Mouse (Mus musculus): Measurements from ENCODE around the gene Cxcr5. TPM values are rescaled to one million over a fixed set of nuclear protein-coding genes. Genes with fewer than 3 reads are reported as not detected.
A peak's percentile ranks its signal among the peaks of the same experiment; 100 is the strongest.

Cxcr5 gene
- polyA plus RNA-seq, 1 experiment from 2014 or later: not detected

- H3K27ac ChIP-seq (ENCODE audit: low read depth, low read length): no peak overlapping the region
- 73% methylated on average over 6 of the region's 6 CpGs for WGBS
Measured at GRCm38 (mm10) chr9:44602766-44603165, 41.1 kb upstream of the Cxcr5 start.

GRCm38 (mm10) chr9:44600801-44601200 lies 39.1 kb upstream of the Cxcr5 start:
- Histone ChIP-seq H3K36me3 (ENCODE audit: control insufficient read depth, insufficient read depth, low read length) (no peaks in the 10 kb centered on the region), H3K4me2 (ENCODE audit: low read length) (no peak overlapping the region), H3K9me3 (ENCODE audit: control insufficient read depth, low read length) (no peaks in the 10 kb centered on the region), H3K4me1 (ENCODE audit: control insufficient read depth, insufficient read depth, low read depth, low read length) (peaks cover 17% of the 10 kb centered on the region), H3K4me3 (ENCODE audit: low read length) (no peak overlapping the region), H3K27me3 (replicated peaks; ENCODE audit: control insufficient read depth, insufficient read depth, low read length) (no peaks in the 10 kb centered on the region), H3K9ac (ENCODE audit: low read depth, low read length) (no peak overlapping the region), H3K27ac (ENCODE audit: low read depth, low read length) (no peak overlapping the region)
- no peak for ATAC-seq
- WGBS: 85% methylated on average over 6 of the region's 6 CpGs

More at GRCm38 (mm10) chr9:44602766-44603165, 41.1 kb upstream of the Cxcr5 start:
- H3K4me1 ChIP-seq (ENCODE audit: control insufficient read depth, insufficient read depth, low read depth, low read length): peaks cover 28% of the 10 kb centered on the region
- H3K9ac ChIP-seq (ENCODE audit: low read depth, low read length): no peak overlapping the region
- peaks cover 4% of the 10 kb centered on the region; the same call in 1 of the 2 replicates for H3K36me3 ChIP-seq (ENCODE audit: control insufficient read depth, insufficient read depth, low read length)
- ATAC-seq: no peak
- H3K4me3 ChIP-seq (ENCODE audit: low read length): no peak overlapping the region
- H3K9me3 ChIP-seq (ENCODE audit: control insufficient read depth, low read length): no peaks in the 10 kb centered on the region
- H3K4me2 ChIP-seq (ENCODE audit: low read length): peak overlapping the region; percentile 89
- H3K27me3 ChIP-seq (replicated peaks; ENCODE audit: control insufficient read depth, insufficient read depth, low read length): no peaks in the 10 kb centered on the region

GRCm38 (mm10) chr9:44599616-44600015 lies 37.9 kb upstream of the Cxcr5 start:
- Histone ChIP-seq H3K36me3 (ENCODE audit: control insufficient read depth, insufficient read depth, low read length) (no peaks in the 10 kb centered on the region), H3K9me3 (ENCODE audit: control insufficient read depth, low read length) (no peaks in the 10 kb centered on the region), H3K4me1 (ENCODE audit: control insufficient read depth, insufficient read depth, low read depth, low read length) (peaks cover 17% of the 10 kb centered on the region), H3K4me2 (ENCODE audit: low read length) (no peak overlapping the region), H3K9ac (ENCODE audit: low read depth, low read length) (no peak overlapping the region), H3K27ac (ENCODE audit: low read depth, low read length) (no peak overlapping the region), H3K4me3 (ENCODE audit: low read length) (no peak overlapping the region), H3K27me3 (replicated peaks; ENCODE audit: control insufficient read depth, insufficient read depth, low read length) (no peaks in the 10 kb centered on the region)
- WGBS: 21% methylated on average over 4 of the region's 6 CpGs
- ATAC-seq: no peak

GRCm38 (mm10) chr9:44598899-44599495 lies 37.3 kb upstream of the Cxcr5 start:
- H3K36me3 ChIP-seq (ENCODE audit: control insufficient read depth, insufficient read depth, low read length): no peaks in the 10 kb centered on the region
- peak; percentile 54; the same call in 1 of the 2 replicates for ATAC-seq
- 3% methylated on average over 18 of the region's 18 CpGs for WGBS
- H3K27ac ChIP-seq (ENCODE audit: low read depth, low read length): peak overlapping the region; percentile 21; the same call in 1 of the 2 replicates
- peak overlapping the region; percentile 48 for H3K4me2 ChIP-seq (ENCODE audit: low read length)
- peaks cover 17% of the 10 kb centered on the region for H3K4me1 ChIP-seq (ENCODE audit: control insufficient read depth, insufficient read depth, low read depth, low read length)
- H3K4me3 ChIP-seq (ENCODE audit: low read length): no peak overlapping the region
- no peaks in the 10 kb centered on the region for H3K27me3 ChIP-seq (replicated peaks; ENCODE audit: control insufficient read depth, insufficient read depth, low read length)
- H3K9me3 ChIP-seq (ENCODE audit: control insufficient read depth, low read length): no peaks in the 10 kb centered on the region
- peak overlapping the region; percentile 46 for H3K9ac ChIP-seq (ENCODE audit: low read depth, low read length)

GRCm38 (mm10) chr9:44597742-44598141 lies 36.1 kb upstream of the Cxcr5 start:
- no peak overlapping the region for H3K9ac ChIP-seq (ENCODE audit: low read depth, low read length)
- no peaks in the 10 kb centered on the region for H3K36me3 ChIP-seq (ENCODE audit: control insufficient read depth, insufficient read depth, low read length)
- ATAC-seq: no peak
- H3K9me3 ChIP-seq (ENCODE audit: control insufficient read depth, low read length): no peaks in the 10 kb centered on the region
- peaks cover 12% of the 10 kb centered on the region for H3K4me1 ChIP-seq (ENCODE audit: control insufficient read depth, insufficient read depth, low read depth, low read length)
- no peaks in the 10 kb centered on the region for H3K27me3 ChIP-seq (replicated peaks; ENCODE audit: control insufficient read depth, insufficient read depth, low read length)
- no peak overlapping the region for H3K4me3 ChIP-seq (ENCODE audit: low read length)
- no peak overlapping the region for H3K27ac ChIP-seq (ENCODE audit: low read depth, low read length)
- no peak overlapping the region for H3K4me2 ChIP-seq (ENCODE audit: low read length)
- 87% methylated on average over 2 of the region's 2 CpGs for WGBS

- no peaks in the 10 kb centered on the region for H3K9me3 ChIP-seq (ENCODE audit: control insufficient read depth, low read length)
- no peak for ATAC-seq
- H3K4me3 ChIP-seq (ENCODE audit: low read length): no peak overlapping the region
- no peak overlapping the region for H3K4me2 ChIP-seq (ENCODE audit: low read length)
- no peaks in the 10 kb centered on the region for H3K36me3 ChIP-seq (ENCODE audit: control insufficient read depth, insufficient read depth, low read length)
- H3K4me1 ChIP-seq (ENCODE audit: control insufficient read depth, insufficient read depth, low read depth, low read length): peaks cover 11% of the 10 kb centered on the region
- H3K27me3 ChIP-seq (replicated peaks; ENCODE audit: control insufficient read depth, insufficient read depth, low read length): no peaks in the 10 kb centered on the region
- WGBS: 89% methylated on average over 1 of the region's 1 CpGs
- no peak overlapping the region for H3K27ac ChIP-seq (ENCODE audit: low read depth, low read length)
- H3K9ac ChIP-seq (ENCODE audit: low read depth, low read length): no peak overlapping the region
Measured at GRCm38 (mm10) chr9:44595537-44595930, 33.9 kb upstream of the Cxcr5 start.

- no peaks in the 10 kb centered on the region for H3K27me3 ChIP-seq (replicated peaks; ENCODE audit: control insufficient read depth, insufficient read depth, low read length)
- H3K36me3 ChIP-seq (ENCODE audit: control insufficient read depth, insufficient read depth, low read length): no peaks in the 10 kb centered on the region
- H3K9me3 ChIP-seq (ENCODE audit: control insufficient read depth, low read length): no peaks in the 10 kb centered on the region
- H3K4me3 ChIP-seq (ENCODE audit: low read length): no peak overlapping the region
- H3K4me1 ChIP-seq (ENCODE audit: control insufficient read depth, insufficient read depth, low read depth, low read length): peaks cover 11% of the 10 kb centered on the region
- H3K9ac ChIP-seq (ENCODE audit: low read depth, low read length): no peak overlapping the region
- no peak overlapping the region for H3K27ac ChIP-seq (ENCODE audit: low read depth, low read length)
- no peak overlapping the region for H3K4me2 ChIP-seq (ENCODE audit: low read length)
- ATAC-seq: no peak
- WGBS: 84% methylated on average over 9 of the region's 9 CpGs
Measured at GRCm38 (mm10) chr9:44594901-44595536, 33.3 kb upstream of the Cxcr5 start.

GRCm38 (mm10) chr9:44593886-44594285 lies 32.2 kb upstream of the Cxcr5 start:
- no peaks in the 10 kb centered on the region for H3K27me3 ChIP-seq (replicated peaks; ENCODE audit: control insufficient read depth, insufficient read depth, low read length)
- no peak overlapping the region for H3K27ac ChIP-seq (ENCODE audit: low read depth, low read length)
- no peaks in the 10 kb centered on the region for H3K36me3 ChIP-seq (ENCODE audit: control insufficient read depth, insufficient read depth, low read length)
- no peak overlapping the region for H3K4me3 ChIP-seq (ENCODE audit: low read length)
- no peak for ATAC-seq
- H3K4me2 ChIP-seq (ENCODE audit: low read length): no peak overlapping the region
- no peaks in the 10 kb centered on the region for H3K9me3 ChIP-seq (ENCODE audit: control insufficient read depth, low read length)
- H3K9ac ChIP-seq (ENCODE audit: low read depth, low read length): no peak overlapping the region
- WGBS: 84% methylated on average over 4 of the region's 4 CpGs
- peaks cover 6% of the 10 kb centered on the region for H3K4me1 ChIP-seq (ENCODE audit: control insufficient read depth, insufficient read depth, low read depth, low read length)

- WGBS: 83% methylated on average over 4 of the region's 4 CpGs
- Histone ChIP-seq H3K9ac (ENCODE audit: low read depth, low read length) (no peak overlapping the region), H3K36me3 (ENCODE audit: control insufficient read depth, insufficient read depth, low read length) (no peaks in the 10 kb centered on the region), H3K27me3 (replicated peaks; ENCODE audit: control insufficient read depth, insufficient read depth, low read length) (no peaks in the 10 kb centered on the region), H3K4me3 (ENCODE audit: low read length) (no peak overlapping the region), H3K4me2 (ENCODE audit: low read length) (no peak overlapping the region), H3K27ac (ENCODE audit: low read depth, low read length) (no peak overlapping the region), H3K9me3 (ENCODE audit: control insufficient read depth, low read length) (no peaks in the 10 kb centered on the region), H3K4me1 (ENCODE audit: control insufficient read depth, insufficient read depth, low read depth, low read length) (no peaks in the 10 kb centered on the region)
- ATAC-seq: no peak
Measured at GRCm38 (mm10) chr9:44593221-44593620, 31.5 kb upstream of the Cxcr5 start.
